Mouse (Mus musculus) urinary bladder, postnatal 4 days (tissue): ENCODE measurements at regions not wholly inside any gene's neighbourhood (a gene's known extent, or its start where the extent isn't known, plus 50 kb on each side); places are given as distances from the start of the nearest gene placed in this dataset.

Experiments used
- DNase-seq, 2 experiments: peaks; one replicate each; pipeline ENCODE4 v3.0.0; 2021 to 2022; ENCODE audit warnings: low spot score in 2 of 2

GRCm38 (mm10) chr12:33714392-33714791 is 213.8 kb upstream of the Ferd3l start:
- DNase-seq, result no peak

- DNase-seq, result no peak
Observed at GRCm38 (mm10) chr12:33715997-33716396, 212.2 kb upstream of the Ferd3l start.

- DNase-seq, result no peak
Observed at GRCm38 (mm10) chr12:33717053-33717452, 211.2 kb upstream of the Ferd3l start.

GRCm38 (mm10) chr12:33717601-33718260 is 210.5 kb upstream of the Ferd3l start:
- no peak for DNase-seq

- peak in 1 of 2 experiments; percentile 32 for DNase-seq
Observed at GRCm38 (mm10) chr12:33719063-33719462, 209.2 kb upstream of the Ferd3l start.

GRCm38 (mm10) chr12:33731937-33732336 is 196.3 kb upstream of the Ferd3l start:
- DNase-seq, result no peak

- no peak for DNase-seq
Observed at GRCm38 (mm10) chr12:33775563-33776468, 152.4 kb upstream of the Ferd3l start.

GRCm38 (mm10) chr12:33778477-33778876 is 149.7 kb upstream of the Ferd3l start:
- DNase-seq, result no peak

GRCm38 (mm10) chr12:33779898-33780297 is 148.3 kb upstream of the Ferd3l start:
- no peak for DNase-seq

- DNase-seq, result no peak
Observed at GRCm38 (mm10) chr12:33804206-33804791, 123.9 kb upstream of the Ferd3l start.

GRCm38 (mm10) chr12:33825571-33825970 is 102.7 kb upstream of the Ferd3l start:
- no peak for DNase-seq

- DNase-seq, result no peak
Observed at GRCm38 (mm10) chr12:33849088-33849487, 79.1 kb upstream of the Ferd3l start.

GRCm38 (mm10) chr12:33851736-33852135 is 76.5 kb upstream of the Ferd3l start:
- no peak for DNase-seq
